Mouse (Mus musculus): ENCODE measurements around the gene Bicdl1.

DNA sequence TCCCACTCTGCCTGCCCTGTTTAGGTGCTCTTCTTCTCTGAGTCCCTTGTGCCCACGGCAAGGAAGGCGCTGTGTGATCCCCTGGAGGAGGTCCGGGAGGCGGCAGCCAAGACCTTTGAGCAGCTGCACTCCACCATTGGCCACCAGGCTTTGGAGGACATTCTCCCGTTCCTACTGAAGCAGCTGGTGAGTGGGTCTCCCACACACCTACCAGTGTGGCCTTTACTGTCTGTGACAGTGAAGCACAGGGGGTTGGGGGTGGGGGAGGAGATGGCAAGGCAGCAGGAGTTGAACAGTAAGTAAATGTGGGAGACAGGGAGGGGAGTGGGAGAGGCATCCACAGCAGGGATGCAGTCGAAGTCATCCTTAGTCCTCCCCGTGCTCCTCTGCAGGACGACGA lies 118.1 kb downstream of the Bicdl1 start:
- TF ChIP-seq POLR2A (IDR thresholded peaks at IDR 0.05; ENCODE audit: control insufficient read depth, extremely low read depth, insufficient read depth, low read length, poor library complexity) (no peak), CTCF (IDR thresholded peaks at IDR 0.05; ENCODE audit: borderline replicate concordance, control insufficient read depth, extremely low read depth, insufficient read depth, low read length, poor library complexity) (no peak)

Measured in thymus, adult 2 months (tissue).